Mouse (Mus musculus) liver, adult (tissue): ENCODE results near the gene Nfya.

Experiments used
- GATA4 ChIP-seq: IDR thresholded peaks from 2 replicates; pipeline ENCODE4 v1.6.1; 2014; ENCODE audit warnings: mild to moderate bottlenecking, low read length; ENCODE audit not compliant: insufficient replicate concordance

Gene Nfya

DNA sequence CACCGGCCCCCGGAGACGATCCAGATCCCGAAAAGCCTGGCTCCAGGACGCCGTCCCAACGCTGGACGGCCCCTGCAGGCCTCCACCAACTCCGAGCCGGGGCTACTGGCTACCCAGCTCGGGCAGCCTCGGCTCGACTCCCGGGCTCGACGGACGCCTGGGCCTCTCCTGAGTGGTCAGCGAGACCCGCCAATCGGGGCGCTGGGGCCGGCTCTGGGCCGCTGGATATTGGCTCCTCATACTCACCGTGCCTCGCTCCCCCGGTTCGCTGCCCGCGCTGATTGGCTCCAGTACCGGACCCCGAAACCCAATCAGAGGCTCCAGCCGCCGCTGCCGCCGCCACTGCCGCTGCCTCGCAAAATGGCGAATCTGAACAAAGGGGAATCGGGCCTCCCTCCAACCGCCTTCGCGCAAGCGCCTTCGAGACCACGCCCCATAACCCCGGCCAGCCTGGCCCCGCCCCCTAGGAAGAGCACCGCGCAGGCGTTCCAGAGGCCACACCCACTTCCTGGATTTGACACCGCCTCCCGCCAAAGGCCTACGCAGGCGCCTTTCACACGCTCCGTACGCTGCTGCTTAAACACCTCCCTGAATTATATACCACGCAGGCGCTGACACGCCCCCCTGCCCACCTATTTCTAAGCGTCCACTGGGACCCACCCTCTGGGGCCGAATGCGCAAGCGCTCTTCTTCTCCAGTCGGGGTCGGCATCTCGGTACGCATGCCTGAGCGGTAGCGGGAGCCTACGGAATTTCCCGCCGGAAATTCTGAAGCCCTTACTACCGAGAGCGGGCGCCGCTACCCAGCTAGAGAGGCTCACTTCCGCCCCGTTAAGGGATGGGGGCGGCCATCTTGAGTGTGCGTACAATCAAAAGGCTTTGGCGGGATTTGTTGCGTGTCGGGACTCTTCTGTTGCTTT, at the start of gene Nfya, which contains the start of gene Oard1:
Gene Nfya, minus strand, starts transcription at position 527 of the 919 bp plus-strand sequence.
Gene Oard1, plus strand, starts transcription at position 635 of the 919 bp plus-strand sequence.
- no peak for TF ChIP-seq GATA4

DNA sequence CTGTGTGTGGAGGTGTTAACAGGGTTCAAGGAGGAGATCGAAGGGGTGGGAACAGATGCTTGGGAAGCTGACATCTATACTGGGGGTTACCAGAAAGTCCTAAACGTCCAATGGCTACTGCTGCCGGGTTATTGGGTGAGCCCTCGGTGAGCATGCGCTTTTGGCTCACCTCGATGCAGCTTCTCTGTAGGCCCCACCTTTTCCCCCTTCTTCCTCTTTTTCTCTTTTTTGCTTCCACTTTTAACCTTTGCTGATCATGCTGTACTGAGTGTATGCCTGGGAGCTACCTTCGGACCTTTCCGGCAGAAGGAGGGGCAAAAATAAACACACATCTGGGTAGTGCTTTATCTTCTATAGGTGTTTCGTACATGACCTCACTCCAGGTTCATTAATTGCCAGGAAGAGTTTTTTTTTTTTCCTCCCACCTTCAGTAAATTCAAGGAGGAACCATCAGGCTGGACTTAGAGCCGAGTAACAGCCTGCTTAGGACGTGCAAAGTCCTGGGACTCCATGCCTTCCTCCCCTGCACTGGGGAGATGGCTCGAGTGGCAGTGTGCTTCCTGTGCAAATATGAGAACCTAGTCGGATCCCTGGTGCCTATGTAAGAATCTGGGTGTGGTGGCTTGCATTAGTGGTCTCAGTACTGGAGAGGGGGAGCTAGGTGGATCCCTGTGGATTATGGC, 48.4 kb upstream of the Nfya start:
- no peak for TF ChIP-seq GATA4

GRCm38 (mm10) chr17:48455955-48456354, 46.2 kb upstream of the Nfya start:
- TF ChIP-seq GATA4 = no peak

GRCm38 (mm10) chr17:48454688-48455087, 45.0 kb upstream of the Nfya start, which contains the start of gene Unc5cl:
TSS of gene Unc5cl (plus strand) at chr17:48454901.
- no peak for TF ChIP-seq GATA4

DNA sequence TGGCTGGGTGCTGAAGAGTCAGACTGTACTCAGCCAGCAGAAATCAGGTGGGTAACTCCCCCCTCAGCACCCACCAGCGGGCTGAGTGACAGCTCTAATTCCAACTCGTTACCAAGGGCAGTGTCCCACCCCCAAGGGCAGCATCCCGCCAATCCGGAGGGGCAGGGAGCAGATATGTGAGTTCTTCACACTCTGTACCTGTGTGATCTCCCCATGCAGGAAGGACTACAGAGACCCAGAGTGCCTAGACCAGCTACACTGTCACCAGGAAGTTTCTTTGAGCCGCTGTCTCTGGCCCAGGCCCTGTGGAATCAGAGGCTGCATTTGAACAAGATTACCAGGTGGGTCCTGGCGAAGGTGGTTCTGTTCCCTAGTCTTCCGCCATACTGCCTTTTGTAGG, 44.5 kb upstream of the Nfya start:
- no peak for TF ChIP-seq GATA4

GRCm38 (mm10) chr17:48453489-48453888, 43.8 kb upstream of the Nfya start:
- TF ChIP-seq GATA4 = no peak

GRCm38 (mm10) chr17:48451753-48452444, 42.2 kb upstream of the Nfya start:
- TF ChIP-seq GATA4 = no peak

DNA sequence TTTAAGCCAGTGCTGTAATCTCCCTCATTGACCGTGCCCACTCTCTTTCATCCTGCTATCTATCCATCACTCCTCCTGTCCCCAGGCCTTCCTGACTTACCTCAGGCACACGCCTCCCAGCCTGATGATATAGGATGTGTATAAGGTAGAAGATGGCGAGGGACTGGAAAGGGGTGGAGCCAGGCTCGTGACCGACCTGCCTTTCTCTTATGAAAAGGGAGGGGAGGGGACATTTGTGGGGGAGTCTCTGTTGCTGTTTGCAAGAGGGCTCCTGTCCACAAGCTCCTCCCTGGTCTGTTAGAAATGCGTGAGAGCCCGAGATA, 41.6 kb upstream of the Nfya start, which contains the start of gene Tspo2:
Gene Tspo2, minus strand, starts transcription at position 170 of the 323 bp plus-strand sequence.
- TF ChIP-seq GATA4 = no peak

- no peak for TF ChIP-seq GATA4
These were observed 41.1 kb upstream of the Nfya start for GRCm38 (mm10) chr17:48450666-48451352.

DNA sequence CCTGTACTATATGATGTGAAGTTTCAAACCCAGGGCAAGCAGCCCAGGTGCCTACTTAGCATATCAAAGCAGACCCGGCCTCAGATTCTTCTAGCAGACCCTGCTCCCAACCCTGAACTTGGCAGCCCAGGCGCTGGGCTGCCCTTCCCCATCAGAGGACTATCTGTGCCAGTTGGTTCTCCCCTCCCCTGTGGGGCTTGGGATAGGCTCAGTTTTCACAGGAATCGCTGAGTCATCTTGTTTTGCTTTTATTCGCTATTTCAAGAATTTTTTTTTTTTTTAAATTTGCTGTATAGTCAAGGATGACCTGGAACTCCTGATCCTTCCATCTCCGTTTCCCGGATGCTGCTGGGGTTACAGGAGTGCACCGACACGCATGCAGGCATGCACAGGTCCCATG, 38.0 kb upstream of the Nfya start:
- TF ChIP-seq GATA4 = no peak

DNA sequence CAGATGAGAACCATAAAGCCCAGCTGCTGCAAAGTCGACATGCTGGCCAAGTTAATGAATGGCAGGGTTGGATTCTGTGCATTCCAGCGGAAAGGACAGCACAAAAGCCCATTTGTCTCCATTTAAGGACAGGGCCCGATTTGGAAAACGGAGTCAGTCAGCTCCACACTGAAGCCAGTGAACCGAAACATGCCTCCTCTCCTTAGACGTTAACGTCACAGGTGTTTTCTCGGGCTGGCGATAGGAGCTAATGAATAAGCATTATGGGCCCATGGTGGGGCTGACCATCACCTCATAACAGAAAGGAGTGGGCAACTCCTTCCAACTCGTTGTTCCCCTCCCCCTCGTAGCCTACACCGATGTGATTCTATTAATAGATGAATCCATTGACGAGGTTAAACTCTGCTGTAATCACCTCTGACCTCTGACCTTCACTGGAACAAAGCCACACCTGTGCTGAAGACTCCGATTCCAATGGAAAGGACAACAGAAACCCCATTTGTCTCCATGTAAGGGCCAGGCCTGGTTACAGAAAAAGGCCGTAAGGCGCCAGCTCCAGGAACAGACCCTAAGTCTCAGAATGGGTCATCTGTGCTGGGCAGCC, 33.9 kb upstream of the Nfya start:
- TF ChIP-seq GATA4 = no peak

DNA sequence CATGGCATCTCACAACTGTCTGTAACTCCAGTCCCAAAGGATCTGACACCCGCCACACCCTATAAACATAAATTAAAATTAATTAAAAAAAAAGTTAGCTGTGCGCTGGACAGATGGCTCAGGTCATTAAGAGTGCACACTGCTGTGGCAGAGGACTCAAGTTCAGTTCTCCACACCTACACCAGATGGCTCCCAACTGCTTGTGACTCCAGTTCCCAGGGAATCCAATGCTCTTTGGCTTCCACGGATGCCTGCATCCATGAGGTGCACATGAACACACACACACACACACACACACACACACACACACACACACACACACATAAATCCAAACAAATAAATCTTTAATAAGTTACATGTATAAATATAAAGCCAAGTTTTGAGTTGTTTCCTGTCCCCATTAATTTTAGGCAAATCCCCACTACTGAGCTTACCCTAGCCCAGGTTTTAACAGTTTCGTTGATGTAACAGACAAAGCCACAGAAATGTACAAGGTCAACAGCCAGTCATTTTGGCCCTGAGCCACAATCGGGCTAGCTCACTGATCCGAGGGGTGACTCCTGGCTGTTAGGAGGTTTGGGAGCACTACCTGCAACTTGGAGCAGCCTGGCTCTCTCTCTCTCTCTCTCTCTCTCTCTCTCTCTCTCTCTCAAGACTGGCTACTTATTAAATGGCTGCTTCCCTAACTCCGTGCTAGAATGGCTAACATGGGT, 33.2 kb upstream of the Nfya start:
- TF ChIP-seq GATA4 = no peak

GRCm38 (mm10) chr17:48437421-48437911, 27.8 kb upstream of the Nfya start:
- no peak for TF ChIP-seq GATA4

- TF ChIP-seq GATA4 = no peak
These were observed 26.8 kb upstream of the Nfya start for GRCm38 (mm10) chr17:48436487-48436886.
